Mouse (Mus musculus) bone marrow, adult 2 months (tissue): ENCODE results near the gene Cadm3. TPM values are rescaled to one million over a fixed set of nuclear protein-coding genes. Genes with fewer than 3 reads are reported as not detected.
"Not testable (repeated sequence)": the region's sequence is repeated elsewhere in the genome, so short reads cannot be mapped to it uniquely, and the experiment has no call there.

Source experiments
- H3K27ac ChIP-seq: fragments of 200-500 bp; 2 replicates; pipeline ENCODE4 v1.5.1; 2012; ENCODE audit warnings: low read depth, mild to moderate bottlenecking, control low read depth, inconsistent platforms, low read length; ENCODE audit not compliant: control insufficient read depth, poor library complexity, insufficient read depth
- H3K4me1 ChIP-seq: fragments of 200-500 bp; 2 replicates; pipeline ENCODE4 v1.6.1; 2011; ENCODE audit warnings: low read length; ENCODE audit not compliant: control insufficient read depth, insufficient read depth
- H3K4me3 ChIP-seq: fragments of 200-500 bp; replicated peaks from 2 replicates; pipeline ENCODE3; 2011; ENCODE audit warnings: mild to moderate bottlenecking, low read depth, low read length, control low read depth; ENCODE audit not compliant: control insufficient read depth
- CTCF ChIP-seq: fragments of 200-500 bp; IDR thresholded peaks from 2 replicates; pipeline ENCODE4 v1.5.1; 2011; ENCODE audit warnings: low read length, control low read depth; ENCODE audit not compliant: control insufficient read depth, insufficient read depth
- POLR2A ChIP-seq: fragments of 200-500 bp; IDR thresholded peaks from 2 replicates; pipeline ENCODE4 v1.6.1; 2011; ENCODE audit warnings: low read depth, mild to moderate bottlenecking, control low read depth, low read length, borderline replicate concordance; ENCODE audit not compliant: control insufficient read depth
- WGBS: fragments of 180-500 bp; shearing (Covaris S2); methylation state at CpG from one replicate; pipeline ENCODE4 v1.1.7; 2018; 5-methylcytosine and 5-hydroxymethylcytosine counted together
- polyA plus RNA-seq: library from polyadenylated mRNA; stranded (reverse); fragments of >200 nt; gene quantifications from 2 replicates; pipeline ENCODE4 v1.2.4, GENCODE M21; 2011; ENCODE audit warnings: low replicate concordance; ENCODE audit not compliant: missing spikeins, insufficient read depth, insufficient read length

The Cadm3 gene
- polyA plus RNA-seq, 1 experiment, result 1.7 TPM

- H3K27ac ChIP-seq, result no peak overlapping the region
- no peak overlapping the region for H3K4me3 ChIP-seq
- TF ChIP-seq CTCF (no peak), POLR2A (no peak)
- no peaks in the 10 kb centered on the region; the same call in 1 of the 2 replicates for H3K4me1 ChIP-seq
- 69% methylated on average over 4 of the region's 4 CpGs for WGBS
Measured at GRCm38 (mm10) chr1:173324961-173325360, 42.5 kb downstream of the Cadm3 start.

GRCm38 (mm10) chr1:173323839-173324585 lies 43.5 kb downstream of the Cadm3 start:
- Histone ChIP-seq H3K4me1 (no peaks in the 10 kb centered on the region; the same call in 1 of the 2 replicates), H3K4me3 (no peak overlapping the region), H3K27ac (no peak overlapping the region)
- TF ChIP-seq CTCF (peak; percentile 64), POLR2A (no peak)
- WGBS, result 31% methylated on average over 5 of the region's 5 CpGs

- Histone ChIP-seq H3K27ac (no peak overlapping the region), H3K4me1 (no peaks in the 10 kb centered on the region; the same call in 1 of the 2 replicates), H3K4me3 (no peak overlapping the region)
- 58% methylated on average over 6 of the region's 6 CpGs for WGBS
- TF ChIP-seq POLR2A, result no peak
Measured at GRCm38 (mm10) chr1:173322249-173322627, 45.3 kb downstream of the Cadm3 start.

GRCm38 (mm10) chr1:173321593-173322248 lies 45.8 kb downstream of the Cadm3 start:
- 87% methylated on average over 8 of the region's 8 CpGs for WGBS
- TF ChIP-seq POLR2A (no peak), CTCF (no peak)
- H3K4me3 ChIP-seq, result no peak overlapping the region

GRCm38 (mm10) chr1:173317925-173318477 lies 49.5 kb downstream of the Cadm3 start:
- Histone ChIP-seq H3K4me3 (no peak overlapping the region), H3K27ac (no peak overlapping the region), H3K4me1 (no peaks in the 10 kb centered on the region)
- TF ChIP-seq POLR2A (no peak), CTCF (no peak)
- WGBS, result 64% methylated on average over 2 of the region's 2 CpGs

More at GRCm38 (mm10) chr1:173321593-173322248, 45.8 kb downstream of the Cadm3 start:
- Histone ChIP-seq H3K27ac (no peak overlapping the region), H3K4me1 (no peaks in the 10 kb centered on the region)

GRCm38 (mm10) chr1:173315725-173316124 lies 51.8 kb downstream of the Cadm3 start:
- Histone ChIP-seq H3K4me3 (no peak overlapping the region), H3K4me1 (no peaks in the 10 kb centered on the region), H3K27ac (no peak overlapping the region)
- TF ChIP-seq CTCF (no peak), POLR2A (no peak)
- 81% methylated on average over 3 of the region's 3 CpGs for WGBS

- not testable (repeated sequence) for H3K4me1 ChIP-seq, H3K4me3 ChIP-seq, H3K27ac ChIP-seq
- WGBS, result 29% methylated on average over 7 of the region's 7 CpGs
Measured at GRCm38 (mm10) chr1:173313535-173314050, 53.9 kb downstream of the Cadm3 start.

GRCm38 (mm10) chr1:173302795-173303194 lies 64.7 kb downstream of the Cadm3 start:
- H3K27ac ChIP-seq, result not testable (repeated sequence)
- 60% methylated on average over 3 of the region's 3 CpGs for WGBS

More at GRCm38 (mm10) chr1:173302795-173303194, 64.7 kb downstream of the Cadm3 start:
- not testable (repeated sequence) for H3K4me1 ChIP-seq, H3K4me3 ChIP-seq

Other genes starting within 250 kb of the Cadm3 start
- not detected in 2 replicates for gene Olfr1408, start 230.3 kb downstream of the Cadm3 start, polyA plus RNA-seq
- not detected in 2 replicates for gene Olfr1406, start 177.1 kb downstream of the Cadm3 start, polyA plus RNA-seq
- gene Olfr218, start 169.9 kb downstream of the Cadm3 start, polyA plus RNA-seq, result not detected in 2 replicates
- not detected in 2 replicates for gene Olfr1404, start 155.3 kb downstream of the Cadm3 start, polyA plus RNA-seq
- not detected in 2 replicates for gene Fcer1a, start 140.5 kb downstream of the Cadm3 start, polyA plus RNA-seq
- gene Olfr418, start 101.7 kb downstream of the Cadm3 start, polyA plus RNA-seq, result not detected in 2 replicates
- gene Mptx2, start 89.9 kb downstream of the Cadm3 start, polyA plus RNA-seq, result not detected in 2 replicates
- gene Ackr1, start 33.9 kb downstream of the Cadm3 start, polyA plus RNA-seq, result 25.2 and 25.7 TPM in 2 replicates
- gene Aim2, start 16.8 kb downstream of the Cadm3 start, polyA plus RNA-seq, result 13.1 and 29.2 TPM in 2 replicates
- 0.84 and 3.1 TPM in 2 replicates for gene Ifi206, start 123.3 kb upstream of the Cadm3 start, polyA plus RNA-seq
- gene Ifi214, start 168.3 kb upstream of the Cadm3 start, polyA plus RNA-seq, result 1.8 and 4.9 TPM in 2 replicates
- gene Ifi213, start 231.6 kb upstream of the Cadm3 start, polyA plus RNA-seq, result 5.8 and 10.6 TPM in 2 replicates